Mouse (Mus musculus): Measurements from ENCODE around the gene Gm26920. TPM values are rescaled to one million over a fixed set of nuclear protein-coding genes. Genes with fewer than 3 reads are reported as not detected.
"Not testable (repeated sequence)": the region's sequence is repeated elsewhere in the genome, so short reads cannot be mapped to it uniquely, and the experiment has no call there.

Gm26920 gene
- polyA plus RNA-seq (2015; fragmentation: Nextera tagmentation; extraction: Ambion mirVana), result 1.1 and 4.4 TPM in 2 replicates

DNA sequence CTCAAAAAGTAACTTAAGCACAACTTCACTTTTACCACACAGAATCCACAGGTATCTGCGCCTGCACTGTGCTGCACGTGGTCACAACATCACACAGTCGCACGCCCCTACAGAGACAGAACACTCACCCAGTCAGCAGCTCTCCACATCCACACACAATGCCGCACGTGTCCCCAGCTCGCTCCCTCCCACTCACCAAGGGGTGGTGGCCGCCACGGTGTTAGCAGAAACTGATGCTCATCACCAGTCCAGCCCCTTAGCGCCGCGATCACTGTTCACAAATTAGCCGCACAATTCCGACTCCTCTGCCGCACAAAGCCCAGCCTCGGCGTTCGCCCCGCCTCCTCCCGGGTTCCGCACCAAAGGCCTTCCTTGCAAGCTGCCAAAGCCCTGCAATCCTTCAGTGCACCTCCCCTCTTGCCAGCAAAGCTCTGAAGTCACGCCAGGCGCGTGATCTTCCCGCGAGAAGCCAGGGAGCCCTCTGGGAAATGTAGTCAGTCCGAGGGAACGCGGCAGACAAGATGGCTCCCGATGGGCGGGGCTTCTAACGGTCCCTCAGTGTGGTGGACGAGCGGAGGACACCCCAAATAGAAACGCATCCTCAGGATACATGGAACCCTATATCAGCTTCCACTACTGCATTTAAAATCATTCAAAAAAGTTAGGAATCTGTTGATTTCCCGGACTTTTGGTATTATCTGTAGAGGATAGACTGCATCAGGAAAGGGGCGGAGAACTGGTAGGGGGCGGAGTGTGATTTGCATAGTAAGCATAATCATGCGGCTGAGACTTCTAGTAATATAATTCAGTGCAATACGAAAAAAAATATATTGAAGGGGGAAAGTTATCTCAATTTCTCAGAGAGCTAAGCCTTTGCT lies at the start of gene Gm26920, which contains the start of gene Zfp566:
Gene Gm26920, minus strand, starts transcription at position 319 of the 878 bp plus-strand sequence.
Gene Zfp566, minus strand, starts transcription at position 436 of the 878 bp plus-strand sequence.
- Histone ChIP-seq H3K4me1 (replicated peaks) (peaks cover 36% of the 10 kb centered on the region), H3K4me3 (replicated peaks) (peak within 1 kb of the TSS; percentile 75)
- WGBS, result under 1% methylated on average over 40 of the region's 40 CpGs

DNA sequence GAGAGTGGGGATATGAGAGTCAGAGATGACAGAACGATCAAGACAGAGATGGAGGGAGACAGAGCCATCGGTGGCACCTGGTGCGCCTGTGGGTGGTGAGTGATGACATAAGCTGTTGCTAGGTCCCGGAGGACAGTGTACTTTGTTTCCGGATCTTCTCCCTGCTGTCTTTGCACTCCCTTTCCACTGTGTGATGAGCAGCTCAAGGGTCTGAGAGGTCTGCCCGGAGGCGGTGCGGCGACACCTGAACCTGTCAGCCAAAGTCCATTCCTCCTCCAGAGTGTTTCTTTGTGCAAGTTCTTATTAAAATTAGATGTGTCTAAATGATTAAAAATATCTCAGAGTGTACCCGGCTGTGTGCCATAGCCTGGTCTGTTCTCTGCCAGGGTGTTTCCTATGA lies 46.6 kb upstream of the Gm26920 start:
- Histone ChIP-seq H3K27ac (no peak overlapping the region), H3K4me2 (replicated peaks) (no peak overlapping the region), H3K27me3 (no peaks in the 10 kb centered on the region), H3K9me3 (no peaks in the 10 kb centered on the region), H3K36me3 (peaks cover 84% of the 10 kb centered on the region), H3K4me1 (replicated peaks) (no peaks in the 10 kb centered on the region), H3K4me3 (replicated peaks) (no peak overlapping the region), H3K9ac (replicated peaks) (no peak overlapping the region)
- WGBS, result 92% methylated on average over 10 of the region's 10 CpGs
- no peak for ATAC-seq

More for the DNA sequence above, at the start of gene Gm26920, which contains the start of gene Zfp566:
- Histone ChIP-seq H3K27me3 (no peaks in the 10 kb centered on the region), H3K27ac (peak within 1 kb of the TSS; percentile 88), H3K36me3 (peaks cover 18% of the 10 kb centered on the region), H3K4me2 (replicated peaks) (peak within 1 kb of the TSS; percentile 87), H3K9ac (replicated peaks) (peak within 1 kb of the TSS; percentile 81), H3K9me3 (no peaks in the 10 kb centered on the region)
- peak; percentile 94 for ATAC-seq

DNA sequence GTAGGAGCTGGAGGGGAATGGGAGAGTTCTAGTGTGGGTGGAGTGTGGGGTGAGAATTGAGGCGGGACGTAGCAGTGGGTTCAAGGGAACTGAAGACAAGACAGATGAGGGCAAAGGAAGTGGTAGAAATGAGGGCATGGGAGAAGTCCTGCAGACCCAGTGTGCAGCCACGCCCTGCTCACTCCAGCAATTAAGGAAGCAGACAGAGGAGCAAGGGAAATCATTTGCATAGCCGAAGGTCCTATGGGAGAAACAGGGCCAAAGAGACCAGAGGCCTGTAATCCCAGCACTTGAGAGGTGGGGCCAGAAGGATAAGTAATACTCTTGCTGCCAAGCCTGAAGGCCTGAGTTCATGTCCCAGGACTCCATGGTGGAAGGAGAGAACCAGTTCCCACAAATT lies 42.2 kb upstream of the Gm26920 start:
- H3K36me3 ChIP-seq, result peaks cover 92% of the 10 kb centered on the region

DNA sequence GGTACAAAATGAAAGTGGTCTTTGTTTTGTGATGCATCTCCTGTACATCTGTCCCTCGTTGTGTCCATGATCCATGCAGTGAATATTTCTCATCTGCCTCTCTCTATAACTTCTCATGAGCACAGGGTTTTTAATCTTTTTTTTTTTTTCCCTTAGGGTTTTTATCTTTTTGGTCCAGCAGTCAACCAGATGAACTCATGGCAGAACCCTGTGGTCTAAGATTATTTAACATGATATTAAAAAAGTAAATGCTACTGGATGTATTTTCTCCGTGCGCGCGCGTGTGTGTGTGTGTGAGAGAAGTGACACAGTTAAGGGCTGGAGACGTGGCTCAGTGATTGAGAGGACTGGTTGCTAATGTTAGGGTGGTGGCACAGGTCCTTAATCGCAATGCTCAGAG lies 39.7 kb upstream of the Gm26920 start:
- Histone ChIP-seq H3K36me3 (peaks cover 81% of the 10 kb centered on the region), H3K9me3 (no peaks in the 10 kb centered on the region), H3K27ac (no peak overlapping the region), H3K4me3 (replicated peaks) (no peak overlapping the region), H3K27me3 (no peaks in the 10 kb centered on the region), H3K4me2 (replicated peaks) (no peak overlapping the region), H3K4me1 (replicated peaks) (no peaks in the 10 kb centered on the region), H3K9ac (replicated peaks) (no peak overlapping the region)
- ATAC-seq, result no peak
- 93% methylated on average over 8 of the region's 8 CpGs for WGBS

More for the DNA sequence above, 42.2 kb upstream of the Gm26920 start:
- H3K4me2 ChIP-seq (replicated peaks), result no peak overlapping the region
- no peaks in the 10 kb centered on the region for H3K4me1 ChIP-seq (replicated peaks)
- H3K4me3 ChIP-seq (replicated peaks), result no peak overlapping the region
- WGBS, result 90% methylated on average over 4 of the region's 4 CpGs
- no peak overlapping the region for H3K9ac ChIP-seq (replicated peaks)
- no peak for ATAC-seq
- H3K27me3 ChIP-seq, result no peaks in the 10 kb centered on the region
- no peak overlapping the region for H3K27ac ChIP-seq
- H3K9me3 ChIP-seq, result no peaks in the 10 kb centered on the region

DNA sequence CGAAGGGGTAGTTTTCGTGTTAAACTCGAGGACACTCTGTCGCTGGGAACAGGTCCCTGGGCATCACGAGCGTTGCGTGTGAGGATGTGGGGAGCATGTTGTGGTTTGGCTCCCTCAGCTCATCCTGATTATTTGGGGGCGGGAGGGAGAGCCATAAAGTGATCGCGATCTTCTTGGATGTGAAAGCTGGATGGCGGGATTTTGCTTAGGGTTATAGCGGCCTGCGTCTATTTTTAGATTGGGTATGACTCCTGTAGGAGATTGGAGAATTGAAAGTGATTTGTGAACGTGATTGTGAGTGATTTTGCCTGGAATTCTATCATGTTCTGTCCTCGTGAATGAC lies 31.9 kb upstream of the Gm26920 start:
- H3K9ac ChIP-seq (replicated peaks), result peak overlapping the region; percentile 81
- H3K4me3 ChIP-seq (replicated peaks), result peak overlapping the region; percentile 75
- H3K36me3 ChIP-seq, result peaks cover 11% of the 10 kb centered on the region
- WGBS, result 12% methylated on average over 15 of the region's 15 CpGs
- peak overlapping the region; percentile 87 for H3K27ac ChIP-seq
- H3K9me3 ChIP-seq, result no peaks in the 10 kb centered on the region
- no peak for ATAC-seq
- H3K27me3 ChIP-seq, result no peaks in the 10 kb centered on the region
- H3K4me2 ChIP-seq (replicated peaks), result peak overlapping the region; percentile 69
- peaks cover 19% of the 10 kb centered on the region for H3K4me1 ChIP-seq (replicated peaks)

DNA sequence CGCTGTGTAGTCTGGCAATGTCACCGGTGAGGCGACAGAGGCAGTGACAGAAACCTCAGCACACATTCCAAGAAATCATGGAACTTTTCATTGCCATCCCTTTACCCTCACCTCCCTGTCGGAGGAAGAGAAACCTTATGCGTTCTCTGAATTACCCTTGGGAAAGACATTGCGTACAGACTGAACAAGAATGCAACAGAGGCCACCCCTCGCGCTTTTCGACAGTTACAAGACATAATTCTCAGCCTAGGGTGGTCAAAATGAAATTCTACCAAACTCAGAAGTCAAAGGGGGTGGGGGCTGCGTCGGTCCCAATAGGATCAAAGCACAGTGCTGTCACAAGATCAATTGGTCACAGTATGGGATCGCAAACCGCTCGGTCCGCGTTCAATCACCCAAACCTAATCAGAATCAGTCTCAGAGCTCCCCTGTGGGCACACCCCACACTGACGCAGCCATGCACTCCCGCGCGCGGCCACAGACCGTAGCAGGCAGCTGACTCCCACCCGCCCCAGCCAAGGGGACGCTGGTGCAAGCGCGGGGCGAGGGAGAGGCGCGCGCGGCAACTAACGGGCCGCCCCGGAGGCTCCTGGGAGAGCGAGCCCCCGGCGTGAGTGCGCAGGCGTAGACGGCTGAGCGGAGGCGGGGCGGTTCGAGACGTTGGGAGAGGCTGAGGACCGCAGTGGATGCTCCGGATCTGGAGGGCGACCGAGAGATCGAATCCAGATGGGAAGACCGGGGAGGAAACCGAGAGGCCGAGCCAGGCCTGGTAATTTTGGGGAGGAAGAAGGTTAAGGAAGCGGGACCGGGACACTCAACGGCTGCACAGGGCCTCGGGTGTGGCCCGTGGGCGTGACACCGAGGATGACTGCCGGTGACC lies 31.3 kb upstream of the Gm26920 start, which contains the start of gene Zfp382:
Gene Zfp382, plus strand, starts transcription at position 635 of the 880 bp plus-strand sequence.
- under 1% methylated on average over 61 of the region's 61 CpGs for WGBS
- peak within 1 kb of the TSS; percentile 87 for H3K27ac ChIP-seq
- H3K36me3 ChIP-seq, result peaks cover 5% of the 10 kb centered on the region; the same call in 1 of the 2 replicates
- peak; percentile 98 for ATAC-seq
- peak within 1 kb of the TSS; percentile 75 for H3K4me3 ChIP-seq (replicated peaks)
- H3K27me3 ChIP-seq, result no peaks in the 10 kb centered on the region
- peaks cover 19% of the 10 kb centered on the region for H3K4me1 ChIP-seq (replicated peaks)
- peak within 1 kb of the TSS; percentile 69 for H3K4me2 ChIP-seq (replicated peaks)
- H3K9ac ChIP-seq (replicated peaks), result peak within 1 kb of the TSS; percentile 81
- no peaks in the 10 kb centered on the region for H3K9me3 ChIP-seq

DNA sequence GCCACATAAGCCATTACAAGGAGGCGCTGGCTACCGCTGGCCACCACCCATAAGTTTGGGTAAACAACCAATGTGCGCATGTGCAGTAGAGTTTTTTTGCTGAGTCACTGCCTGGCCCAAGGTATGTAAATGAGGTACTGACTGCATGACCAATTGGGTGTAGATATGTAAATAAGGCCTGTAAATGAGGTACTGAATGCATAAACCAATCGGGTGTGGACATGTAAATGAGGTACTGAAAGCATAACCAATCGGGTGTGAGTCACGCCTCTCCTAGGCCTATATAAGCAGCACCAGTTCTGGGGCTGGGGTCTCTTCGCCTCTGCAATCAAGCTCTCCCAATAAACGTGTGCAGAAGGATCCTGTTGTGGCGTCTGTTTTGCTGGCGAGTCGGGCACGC lies 27.7 kb upstream of the Gm26920 start:
- not testable (repeated sequence) for H3K4me2 ChIP-seq (replicated peaks); ATAC-seq; H3K27me3 ChIP-seq; H3K36me3 ChIP-seq; H3K27ac ChIP-seq; H3K4me3 ChIP-seq (replicated peaks); H3K9ac ChIP-seq (replicated peaks)
- Histone ChIP-seq H3K4me1 (replicated peaks) (peaks cover 11% of the 10 kb centered on the region), H3K9me3 (peaks cover 12% of the 10 kb centered on the region)
- WGBS, result 92% methylated on average over 12 of the region's 12 CpGs

DNA sequence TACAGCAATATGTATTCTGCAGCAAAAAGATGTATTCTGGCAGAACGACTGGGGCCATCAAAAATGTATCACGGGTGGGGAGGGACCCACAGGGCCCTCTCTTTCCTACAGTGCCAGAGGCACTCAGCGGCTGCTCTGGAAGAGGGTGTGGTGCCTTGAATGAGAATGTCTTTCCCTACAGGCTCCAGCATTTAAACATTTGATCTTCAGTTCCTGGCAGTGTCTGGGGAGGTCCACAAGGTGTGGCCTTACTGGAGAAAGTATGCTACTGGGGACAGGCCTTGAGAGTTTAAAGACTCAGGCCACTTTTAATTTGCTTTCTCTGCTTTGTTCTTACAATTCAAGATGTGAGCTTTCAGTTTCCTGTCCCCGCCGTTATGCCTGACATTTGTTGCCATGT lies 25.9 kb upstream of the Gm26920 start:
- Histone ChIP-seq H3K9me3 (peaks cover 12% of the 10 kb centered on the region), H3K36me3 (no peaks in the 10 kb centered on the region), H3K4me3 (replicated peaks) (no peak overlapping the region), H3K9ac (replicated peaks) (no peak overlapping the region), H3K27ac (no peak overlapping the region), H3K4me2 (replicated peaks) (no peak overlapping the region), H3K4me1 (replicated peaks) (peaks cover 1% of the 10 kb centered on the region; the same call in 1 of the 2 replicates), H3K27me3 (no peaks in the 10 kb centered on the region)
- WGBS, result 92% methylated on average over 5 of the region's 5 CpGs
- no peak for ATAC-seq

DNA sequence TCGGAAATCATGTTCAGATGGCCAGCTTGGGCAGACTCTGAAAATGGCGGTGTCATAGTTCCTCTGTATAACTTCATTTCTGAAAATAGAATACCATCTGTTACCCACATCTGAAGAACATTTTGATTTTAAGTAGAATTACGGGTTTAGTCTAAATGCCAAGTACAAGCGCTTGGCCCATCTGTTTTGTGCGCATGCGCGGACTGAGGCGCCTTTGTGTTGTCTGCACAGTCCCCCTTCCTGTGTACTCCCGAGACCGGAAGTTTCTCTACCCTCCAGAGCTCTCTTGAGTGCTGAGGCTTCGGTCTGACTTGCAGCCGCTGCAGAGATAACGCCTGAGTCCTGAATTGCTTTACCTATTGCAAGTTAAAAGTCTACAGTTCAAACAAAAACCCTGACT lies 9.1 kb upstream of the Gm26920 start:
- no peak overlapping the region for H3K27ac ChIP-seq
- H3K4me1 ChIP-seq (replicated peaks), result peaks cover 26% of the 10 kb centered on the region
- no peak for ATAC-seq
- peaks cover 14% of the 10 kb centered on the region for H3K9me3 ChIP-seq
- H3K4me3 ChIP-seq (replicated peaks), result no peak overlapping the region
- WGBS, result 99% methylated on average over 13 of the region's 13 CpGs
- H3K4me2 ChIP-seq (replicated peaks), result no peak overlapping the region
- no peaks in the 10 kb centered on the region for H3K27me3 ChIP-seq
- H3K9ac ChIP-seq (replicated peaks), result no peak overlapping the region
- peaks cover 63% of the 10 kb centered on the region for H3K36me3 ChIP-seq

DNA sequence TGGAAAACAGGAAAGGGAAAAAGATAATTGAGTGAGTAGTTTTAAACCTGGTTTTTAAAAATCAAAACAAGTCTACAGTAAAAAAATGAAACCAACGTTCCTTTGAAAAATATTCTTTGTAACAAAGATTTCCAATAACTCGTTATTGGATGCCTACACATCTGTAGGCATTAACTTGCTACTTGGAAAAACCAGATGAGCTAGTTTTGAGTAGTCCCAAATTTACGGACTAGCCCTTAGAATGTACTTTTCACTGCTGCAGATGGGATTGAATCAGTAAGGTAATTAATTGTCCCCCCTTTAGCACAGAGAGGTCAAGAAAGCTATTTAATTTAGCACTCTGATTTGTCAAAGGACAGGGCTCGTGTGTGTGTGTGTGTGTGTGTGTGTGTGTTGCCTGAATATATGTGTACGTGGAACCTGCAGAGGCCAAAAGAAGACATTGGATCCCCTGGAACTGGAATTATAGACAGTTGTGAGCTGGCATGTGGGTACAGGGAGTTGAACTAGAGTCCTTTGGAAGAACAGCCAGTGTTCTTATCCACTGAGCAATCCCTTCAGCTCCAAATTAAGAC lies 5.4 kb upstream of the Gm26920 start:
- no peak for ATAC-seq
- H3K4me1 ChIP-seq (replicated peaks), result peaks cover 31% of the 10 kb centered on the region
- peak overlapping the region; percentile 96 for H3K27ac ChIP-seq
- peak overlapping the region; percentile 81 for H3K9ac ChIP-seq (replicated peaks)
- H3K9me3 ChIP-seq, result peaks cover 3% of the 10 kb centered on the region; the same call in 1 of the 2 replicates
- no peaks in the 10 kb centered on the region for H3K27me3 ChIP-seq
- H3K4me3 ChIP-seq (replicated peaks), result peak overlapping the region; percentile 53
- peak overlapping the region; percentile 76 for H3K4me2 ChIP-seq (replicated peaks)
- 12% methylated on average over 5 of the region's 5 CpGs for WGBS
- peaks cover 31% of the 10 kb centered on the region for H3K36me3 ChIP-seq

DNA sequence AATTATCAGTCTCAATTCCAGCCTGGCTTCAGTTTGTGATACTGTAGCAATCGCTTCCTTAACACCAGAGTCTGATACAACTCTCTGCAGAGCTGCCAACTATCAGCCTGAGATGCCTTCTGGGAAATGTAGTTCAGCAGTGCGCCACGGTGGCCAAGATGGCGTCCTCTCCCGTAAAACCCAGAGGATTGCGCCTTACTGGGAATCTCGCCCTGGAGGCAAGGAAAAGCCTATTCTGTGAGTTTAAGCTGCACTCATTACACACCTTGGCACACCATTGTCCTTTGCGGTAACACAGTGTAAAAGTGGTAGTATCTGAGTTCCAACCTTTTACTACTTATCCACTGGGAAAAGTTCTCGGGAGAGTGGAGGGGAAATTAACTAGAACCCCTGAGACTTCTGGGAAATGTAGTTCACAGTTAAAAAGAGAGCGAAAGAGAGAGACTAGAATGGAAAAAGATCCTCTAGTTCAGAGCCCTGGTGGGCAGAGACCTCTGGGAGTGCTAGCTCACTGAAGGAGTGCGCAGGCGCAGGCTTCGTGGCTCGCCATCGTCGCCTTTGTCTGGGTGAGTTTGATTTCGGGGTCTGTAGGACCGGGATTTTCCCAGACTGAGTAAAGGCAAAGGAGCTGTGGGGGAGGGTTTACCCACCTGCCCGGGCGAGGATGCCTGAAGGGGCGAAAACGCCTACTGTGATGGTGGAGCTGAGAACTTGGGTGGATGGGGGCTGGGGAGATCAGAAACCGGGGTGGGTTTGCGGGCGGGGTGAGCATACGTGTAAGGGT lies 4.6 kb upstream of the Gm26920 start, which contains the start of gene Zfp260:
Gene Zfp260, plus strand, starts transcription at position 132 of the 784 bp plus-strand sequence.
- 1% methylated on average over 26 of the region's 26 CpGs for WGBS

More for the DNA sequence above, 4.6 kb upstream of the Gm26920 start, which contains the start of gene Zfp260:
- Histone ChIP-seq H3K27me3 (no peaks in the 10 kb centered on the region), H3K9me3 (peaks cover 3% of the 10 kb centered on the region; the same call in 1 of the 2 replicates), H3K27ac (peak within 1 kb of the TSS; percentile 96), H3K9ac (replicated peaks) (peak within 1 kb of the TSS; percentile 81), H3K36me3 (peaks cover 23% of the 10 kb centered on the region), H3K4me3 (replicated peaks) (peak within 1 kb of the TSS; percentile 53), H3K4me2 (replicated peaks) (peak within 1 kb of the TSS; percentile 76), H3K4me1 (replicated peaks) (peaks cover 31% of the 10 kb centered on the region)
- peak; percentile 80 for ATAC-seq
